Mouse (Mus musculus) lung, embryonic 14.5 days (tissue): Measurements from ENCODE around the gene Tada2b. TPM values are rescaled to one million over a fixed set of nuclear protein-coding genes. Genes with fewer than 3 reads are reported as not detected.

ENCODE experiments used
- ATAC-seq: fragments of 200-750 bp; cut with Nextera tagmentation; 2 replicates; pipeline ENCODE4 v1.8.0; 2017; ENCODE audit warnings: mild to moderate bottlenecking, moderate TSS enrichment, moderate library complexity; ENCODE audit not compliant: insufficient read depth
- DNase-seq: peaks from one replicate; pipeline ENCODE4 v3.0.0-alpha.2; 2015
- H3K27ac ChIP-seq: fragments of 300-500 bp; sonication (generic); 2 replicates; pipeline ENCODE4 v1.5.1; 2014; ENCODE audit warnings: low read depth, mild to moderate bottlenecking, moderate library complexity
- H3K27me3 ChIP-seq: fragments of 300-500 bp; sonication (generic); 2 replicates; pipeline ENCODE4 v1.6.1; 2014; ENCODE audit warnings: low read length, control low read depth; ENCODE audit not compliant: insufficient read depth
- H3K36me3 ChIP-seq: fragments of 300-500 bp; sonication (generic); 2 replicates; pipeline ENCODE4 v1.6.1; 2014; ENCODE audit warnings: control low read depth; ENCODE audit not compliant: insufficient read depth
- H3K4me1 ChIP-seq: fragments of 300-500 bp; sonication (generic); 2 replicates; pipeline ENCODE4 v1.6.1; 2014; ENCODE audit warnings: antibody characterized with exemption, control low read depth; ENCODE audit not compliant: insufficient read depth
- H3K4me2 ChIP-seq: fragments of 300-500 bp; sonication (generic); 2 replicates; pipeline ENCODE4 v1.6.1; 2014; ENCODE audit warnings: mild to moderate bottlenecking
- H3K4me3 ChIP-seq: fragments of 300-500 bp; sonication (generic); 2 replicates; pipeline ENCODE4 v1.5.1; 2014; ENCODE audit warnings: low read depth, low read length
- H3K9ac ChIP-seq: fragments of 300-500 bp; sonication (generic); 2 replicates; pipeline ENCODE4 v1.6.1; 2014
- H3K9me3 ChIP-seq: fragments of 300-500 bp; sonication (generic); 2 replicates; pipeline ENCODE4 v1.6.1; 2016; ENCODE audit warnings: low read depth, low read length, control low read depth
- CTCF ChIP-seq: IDR thresholded peaks from 2 replicates; pipeline ENCODE4 v1.5.1; 2016; ENCODE audit warnings: antibody characterized with exemption, low read depth
- WGBS: fragments of 180-500 bp; shearing (Covaris S2); extraction: QIAGEN DNeasy Blood & Tissue Kit; methylation state at CpG from one replicate; pipeline ENCODE4 v1.1.7; 2014; 5-methylcytosine and 5-hydroxymethylcytosine counted together
- polyA plus RNA-seq: library from polyadenylated mRNA; unstranded; fragments of >200 nt; fragmentation: Nextera tagmentation; extraction: Ambion mirVana; gene quantifications from 2 replicates; pipeline ENCODE4 v1.2.1, GENCODE M21; 2014

Gene Tada2b
- polyA plus RNA-seq, 1 experiment from 2014 or later, result 2.7 TPM

- H3K9ac ChIP-seq, result no peak overlapping the region
- WGBS, result 92% methylated on average over 4 of the region's 4 CpGs
- ATAC-seq (no peak), DNase-seq (no peak)
- H3K4me1 ChIP-seq, result peaks cover 7% of the 10 kb centered on the region
- H3K27me3 ChIP-seq, result peaks cover 4% of the 10 kb centered on the region
- no peak overlapping the region for H3K4me2 ChIP-seq
- peaks cover 13% of the 10 kb centered on the region; the same call in 1 of the 2 replicates for H3K36me3 ChIP-seq
- H3K9me3 ChIP-seq, result no peaks in the 10 kb centered on the region
- H3K27ac ChIP-seq, result no peak overlapping the region
- no peak overlapping the region for H3K4me3 ChIP-seq
- no peak for TF ChIP-seq CTCF
Measured at GRCm38 (mm10) chr5:36480398-36480797, 3.7 kb downstream of the Tada2b start.

- DNase-seq, result no peak
- peaks cover 7% of the 10 kb centered on the region for H3K4me1 ChIP-seq
- no peak for ATAC-seq
- no peak overlapping the region for H3K4me2 ChIP-seq
- TF ChIP-seq CTCF, result no peak
- no peak overlapping the region for H3K27ac ChIP-seq
- no peaks in the 10 kb centered on the region for H3K9me3 ChIP-seq
- WGBS, result 70% methylated on average over 2 of the region's 2 CpGs
- peaks cover 17% of the 10 kb centered on the region; the same call in 1 of the 2 replicates for H3K36me3 ChIP-seq
- no peak overlapping the region for H3K4me3 ChIP-seq
- no peaks in the 10 kb centered on the region for H3K27me3 ChIP-seq
- H3K9ac ChIP-seq, result no peak overlapping the region
Measured at GRCm38 (mm10) chr5:36479735-36480134, 4.3 kb downstream of the Tada2b start.

- no peak overlapping the region for H3K9ac ChIP-seq
- H3K4me2 ChIP-seq, result no peak overlapping the region
- no peak overlapping the region for H3K27ac ChIP-seq
- no peak overlapping the region for H3K4me3 ChIP-seq
- H3K4me1 ChIP-seq, result peaks cover 7% of the 10 kb centered on the region
- ATAC-seq (no peak), DNase-seq (no peak)
- no peak for TF ChIP-seq CTCF
- H3K9me3 ChIP-seq, result no peaks in the 10 kb centered on the region
- WGBS, result 83% methylated on average over 6 of the region's 6 CpGs
- peaks cover 23% of the 10 kb centered on the region; the same call in 1 of the 2 replicates for H3K36me3 ChIP-seq
- no peaks in the 10 kb centered on the region for H3K27me3 ChIP-seq
Measured at GRCm38 (mm10) chr5:36478540-36479420, 5.3 kb downstream of the Tada2b start.

DNA sequence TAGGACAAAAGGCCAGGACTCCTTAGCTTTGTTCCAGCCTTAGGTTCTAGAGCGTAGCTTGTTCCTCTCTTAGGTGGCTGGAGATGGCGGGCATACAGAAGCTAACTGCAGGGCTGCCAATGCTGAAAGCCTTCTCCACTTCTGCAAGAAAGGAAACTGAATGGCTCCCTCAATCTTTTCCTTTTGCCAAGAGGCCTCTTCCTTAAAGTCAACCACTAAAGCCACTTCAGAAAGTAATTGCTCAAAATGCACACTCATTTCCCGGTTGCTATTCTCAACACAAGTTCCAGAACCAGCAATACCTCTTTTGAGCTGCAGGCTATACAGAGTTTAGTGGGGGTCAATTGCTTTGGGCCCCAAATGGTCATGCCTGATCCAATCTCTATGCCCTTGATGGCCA, 6.6 kb downstream of the Tada2b start:
- Histone ChIP-seq H3K9ac (no peak overlapping the region), H3K4me2 (no peak overlapping the region), H3K36me3 (peaks cover 33% of the 10 kb centered on the region), H3K27me3 (no peaks in the 10 kb centered on the region), H3K9me3 (no peaks in the 10 kb centered on the region), H3K4me1 (no peaks in the 10 kb centered on the region; the same call in 1 of the 2 replicates), H3K27ac (no peak overlapping the region), H3K4me3 (no peak overlapping the region)
- WGBS, result 92% methylated on average over 3 of the region's 3 CpGs
- DNase-seq, result no peak
- TF ChIP-seq CTCF, result no peak
- ATAC-seq, result no peak

GRCm38 (mm10) chr5:36474283-36474682, 9.8 kb downstream of the Tada2b start:
- ATAC-seq, result peak; percentile 54; the same call in 1 of the 2 replicates
- 82% methylated on average over 5 of the region's 5 CpGs for WGBS
- H3K36me3 ChIP-seq, result peaks cover 65% of the 10 kb centered on the region

DNA sequence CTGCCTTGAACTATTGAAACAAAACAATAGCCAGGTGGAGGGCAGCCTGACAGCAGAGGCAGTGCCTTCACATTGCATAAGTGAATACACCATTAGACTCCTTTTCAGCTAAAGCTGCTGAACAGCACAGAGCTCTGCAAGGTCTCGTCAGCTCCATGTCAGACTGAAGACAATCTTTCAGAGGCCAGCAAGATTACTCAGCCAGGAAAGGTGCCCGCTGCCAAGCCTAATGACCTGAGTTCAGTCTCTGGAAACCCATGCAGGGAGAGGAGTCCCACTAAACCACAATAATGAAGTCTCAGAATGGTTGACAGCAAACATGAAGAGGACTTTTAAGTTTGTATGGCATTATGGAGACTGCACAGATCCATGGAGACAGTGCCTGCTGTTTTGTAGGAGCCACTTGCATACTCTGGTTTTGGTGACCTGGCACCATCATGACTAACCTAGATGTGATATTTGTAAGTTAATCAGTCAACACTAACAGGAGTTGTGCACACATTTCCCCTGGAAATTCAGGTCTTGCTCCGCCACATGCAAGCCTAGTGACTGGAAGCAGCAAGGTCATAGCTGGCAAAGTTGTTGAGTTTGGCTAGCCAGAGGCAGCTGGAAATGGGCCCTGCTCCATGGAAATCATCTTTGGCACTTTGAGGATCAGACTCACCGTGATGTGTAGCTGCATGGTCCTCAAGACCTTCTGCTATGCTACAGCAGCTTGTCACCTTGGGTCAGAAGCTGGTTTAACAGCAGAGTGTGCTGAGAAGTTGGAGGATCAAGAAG, 11.0 kb downstream of the Tada2b start:
- WGBS, result 81% methylated on average over 4 of the region's 4 CpGs
- DNase-seq (no peak), ATAC-seq (no peak)
- no peak overlapping the region for H3K4me3 ChIP-seq
- H3K4me1 ChIP-seq, result no peaks in the 10 kb centered on the region
- no peaks in the 10 kb centered on the region for H3K27me3 ChIP-seq
- no peak overlapping the region for H3K9ac ChIP-seq
- H3K27ac ChIP-seq, result no peak overlapping the region
- no peak overlapping the region for H3K4me2 ChIP-seq
- no peaks in the 10 kb centered on the region for H3K9me3 ChIP-seq
- H3K36me3 ChIP-seq, result peaks cover 71% of the 10 kb centered on the region
- TF ChIP-seq CTCF, result no peak

More at GRCm38 (mm10) chr5:36474283-36474682, 9.8 kb downstream of the Tada2b start:
- Histone ChIP-seq H3K4me2 (no peak overlapping the region), H3K4me3 (no peak overlapping the region), H3K9me3 (no peaks in the 10 kb centered on the region), H3K4me1 (no peaks in the 10 kb centered on the region), H3K27ac (no peak overlapping the region), H3K27me3 (no peaks in the 10 kb centered on the region), H3K9ac (no peak overlapping the region)
- peak; percentile 80 for TF ChIP-seq CTCF
- DNase-seq, result peak; percentile 82

GRCm38 (mm10) chr5:36471206-36471605, 12.9 kb downstream of the Tada2b start:
- Histone ChIP-seq H3K27ac (no peak overlapping the region), H3K9me3 (no peaks in the 10 kb centered on the region), H3K4me1 (no peaks in the 10 kb centered on the region), H3K27me3 (no peaks in the 10 kb centered on the region), H3K4me3 (no peak overlapping the region), H3K36me3 (peaks cover 66% of the 10 kb centered on the region), H3K4me2 (no peak overlapping the region), H3K9ac (no peak overlapping the region)
- 93% methylated on average over 8 of the region's 8 CpGs for WGBS
- no peak for DNase-seq
- TF ChIP-seq CTCF, result no peak
- no peak for ATAC-seq
